Mouse (Mus musculus): ENCODE data around the gene E2f2. TPM values are rescaled to one million over a fixed set of nuclear protein-coding genes. Genes with fewer than 3 reads are reported as not detected.

The E2f2 gene
- total RNA-seq, 2 experiments from 2014 or later: 1.4 to 1.5 TPM

DNA sequence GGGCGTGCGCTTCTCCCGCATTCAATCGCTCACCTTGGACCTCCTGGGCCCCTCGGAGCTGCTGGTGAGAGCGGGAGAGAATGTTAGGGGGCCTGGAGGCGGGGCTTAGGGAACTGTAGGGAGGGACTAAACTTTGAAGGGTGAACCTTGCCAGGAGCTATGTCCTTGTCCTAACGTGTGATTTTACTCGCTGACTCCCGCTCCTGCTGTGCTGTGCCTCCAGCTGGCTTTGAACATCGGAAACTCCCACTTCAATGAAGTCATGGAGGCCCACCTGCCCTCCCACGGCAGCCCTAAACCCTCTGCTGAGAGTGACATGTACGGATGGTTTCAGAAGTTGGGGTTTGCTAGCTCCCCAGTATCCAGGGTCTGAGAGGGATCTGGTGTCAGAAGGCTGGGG lies 66.5 kb downstream of the E2f2 start:
- no peak for DNase-seq
- intact Hi-C loops (cut with DNase I): no loop called here

DNA sequence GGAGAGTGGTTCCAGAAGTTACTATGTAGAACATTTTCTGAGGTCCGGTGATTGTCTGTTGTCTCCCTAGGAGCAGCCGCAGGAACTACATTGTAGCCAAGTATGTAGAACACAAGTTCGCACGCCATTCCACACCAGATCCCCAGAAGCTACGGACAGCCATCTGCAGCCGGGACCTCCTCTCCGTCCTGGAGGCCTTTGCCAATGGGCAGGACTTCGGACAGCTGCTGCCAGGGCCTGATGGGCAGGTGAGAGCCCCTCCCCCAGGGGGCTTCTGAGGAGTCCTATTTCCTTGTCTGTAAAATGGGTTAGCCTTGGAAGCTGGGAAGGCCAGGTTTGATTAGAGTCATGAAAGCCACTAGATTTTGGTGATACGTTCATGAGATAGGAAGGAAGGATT lies 66.9 kb downstream of the E2f2 start:
- DNase-seq: no peak
- intact Hi-C loops (cut with DNase I): no loop called here

- peak; percentile 83 for DNase-seq
- intact Hi-C loops (cut with DNase I): loop anchor here (5.0 kb wide), 1 partner anchor 32 kb away; the partner anchor contains the start of gene Asap3
These were observed 67.4 kb downstream of the E2f2 start for GRCm38 (mm10) chr4:136239622-136240021.

GRCm38 (mm10) chr4:136240123-136240522 lies 67.9 kb downstream of the E2f2 start:
- no peak for DNase-seq
- intact Hi-C loops (cut with DNase I): loop anchor here (5.0 kb wide), 1 partner anchor 33 kb away; the partner anchor contains the start of gene Asap3

- no peak for DNase-seq
- intact Hi-C loops (cut with DNase I): loop anchor here (5.0 kb wide), 1 partner anchor 34 kb away; the partner anchor contains the start of gene Asap3
These were observed 68.8 kb downstream of the E2f2 start for GRCm38 (mm10) chr4:136240955-136241354.

DNA sequence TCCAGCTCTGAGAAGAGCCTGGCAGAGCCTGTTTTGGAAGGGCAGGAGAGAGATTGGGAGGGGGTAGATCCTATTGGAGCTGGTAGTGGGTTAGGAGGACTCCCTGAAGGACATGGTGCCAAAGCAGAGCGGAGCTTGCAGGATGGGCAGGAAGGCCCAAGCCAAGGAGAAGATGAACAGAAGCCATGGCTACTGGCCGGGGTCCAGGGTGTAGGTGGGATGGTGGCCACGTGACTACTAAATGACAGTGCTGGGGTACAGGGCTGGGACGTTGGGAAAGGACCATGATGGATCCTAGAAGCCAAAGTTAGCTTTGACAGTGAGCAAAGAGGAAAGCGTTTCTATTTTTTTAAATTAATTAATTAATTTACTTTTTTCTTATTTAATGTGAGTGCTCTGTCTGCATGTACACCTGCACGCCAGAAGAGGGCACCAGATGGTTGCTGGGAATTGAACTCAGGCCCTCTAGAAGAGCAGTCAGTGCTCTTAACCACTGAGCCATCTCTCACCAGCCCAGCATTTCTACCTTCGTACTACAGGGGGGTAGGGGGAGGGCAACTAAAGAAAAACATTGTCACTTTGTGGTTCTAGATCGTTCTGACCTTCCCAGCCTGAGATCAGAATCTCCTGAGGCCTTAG lies 70.0 kb downstream of the E2f2 start:
- no peak for DNase-seq
- intact Hi-C loops (cut with DNase I): loop anchor here (5.0 kb wide), 1 partner anchor 35 kb away; the partner anchor contains the start of gene Asap3

- intact Hi-C loops (cut with DNase I): loop anchor here (5.0 kb wide), 1 partner anchor 35 kb away; the partner anchor contains the start of gene Asap3
- no peak for DNase-seq
These were observed 70.5 kb downstream of the E2f2 start for GRCm38 (mm10) chr4:136242728-136243127.

DNA sequence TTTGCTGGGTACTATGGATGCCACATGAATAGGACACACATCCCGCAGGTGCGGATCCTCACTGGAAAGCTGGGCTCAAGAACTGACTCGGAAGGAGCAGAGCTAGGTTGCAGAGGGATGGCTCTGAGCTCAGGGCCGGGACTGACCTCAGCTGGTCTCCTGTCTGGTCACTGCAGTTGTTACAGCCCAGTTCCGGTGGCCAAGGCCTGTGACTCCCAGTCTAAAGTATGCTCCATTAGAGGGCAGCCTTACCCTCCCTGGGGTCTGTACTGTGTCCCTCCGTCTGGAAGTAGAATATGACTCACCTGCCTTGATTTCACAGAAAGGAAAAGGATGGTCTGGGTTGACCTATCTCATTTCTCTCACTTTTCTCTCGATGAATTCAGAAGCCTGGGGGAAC lies 72.0 kb downstream of the E2f2 start:
- intact Hi-C loops (cut with DNase I): loop anchor here (5.0 kb wide), 1 partner anchor 37 kb away; the partner anchor contains the start of gene Asap3
- DNase-seq: no peak

Other genes starting within 250 kb of the E2f2 start
- 10 to 100 TPM; 30.2 to 33.9 TPM for gene Hmgcl, start 225.9 kb upstream of the E2f2 start, total RNA-seq (2021)
- gene Gale, start 208.7 kb upstream of the E2f2 start, total RNA-seq (2021): 10 to 100 TPM; 30.9 to 35.8 TPM
- 100 to 1,000 TPM; 110 to 122 TPM for gene Lypla2, start 199.8 kb upstream of the E2f2 start, total RNA-seq (2021)
- 10 to 100 TPM; 31.0 to 38.1 TPM for gene Pithd1, start 185.1 kb upstream of the E2f2 start, total RNA-seq (2021)
- 10 to 100 TPM; 34.9 to 36.1 TPM for gene Eloa, start 150.6 kb upstream of the E2f2 start, total RNA-seq (2021)
- gene Rpl11, start 119.0 kb upstream of the E2f2 start, total RNA-seq (2021): 100 to 1,000 TPM; 347 to 361 TPM
- 10 to 100 TPM; 50.9 to 52.7 TPM for gene Id3, start 28.9 kb upstream of the E2f2 start, total RNA-seq (2021)
- gene Asap3, start 34.0 kb downstream of the E2f2 start, total RNA-seq (2021): 1 to 10 TPM; 4.2 to 4.9 TPM
- gene Tcea3, start 75.3 kb downstream of the E2f2 start, total RNA-seq (2021): 1 to 10 TPM in 1 of 2 experiments, under 1 TPM in 1; 0.92 to 1.2 TPM
- 100 to 1,000 TPM; 102 to 108 TPM for gene Zfp46, start 112.3 kb downstream of the E2f2 start, total RNA-seq (2021)
- 100 to 1,000 TPM; 158 to 159 TPM for gene Hnrnpr, start 138.5 kb downstream of the E2f2 start, total RNA-seq (2021)